Mouse (Mus musculus) c-Kit-negative CD71-positive TER-119-positive erythroid progenitor cells, embryonic 14.5 days (primary cell): ENCODE results near the gene Ptpro.

Source experiments
- DNase-seq: peaks from one replicate; pipeline ENCODE4 v3.0.0-alpha.2; 2013; ENCODE audit warnings: low read depth, low spot score

The Ptpro gene

DNA sequence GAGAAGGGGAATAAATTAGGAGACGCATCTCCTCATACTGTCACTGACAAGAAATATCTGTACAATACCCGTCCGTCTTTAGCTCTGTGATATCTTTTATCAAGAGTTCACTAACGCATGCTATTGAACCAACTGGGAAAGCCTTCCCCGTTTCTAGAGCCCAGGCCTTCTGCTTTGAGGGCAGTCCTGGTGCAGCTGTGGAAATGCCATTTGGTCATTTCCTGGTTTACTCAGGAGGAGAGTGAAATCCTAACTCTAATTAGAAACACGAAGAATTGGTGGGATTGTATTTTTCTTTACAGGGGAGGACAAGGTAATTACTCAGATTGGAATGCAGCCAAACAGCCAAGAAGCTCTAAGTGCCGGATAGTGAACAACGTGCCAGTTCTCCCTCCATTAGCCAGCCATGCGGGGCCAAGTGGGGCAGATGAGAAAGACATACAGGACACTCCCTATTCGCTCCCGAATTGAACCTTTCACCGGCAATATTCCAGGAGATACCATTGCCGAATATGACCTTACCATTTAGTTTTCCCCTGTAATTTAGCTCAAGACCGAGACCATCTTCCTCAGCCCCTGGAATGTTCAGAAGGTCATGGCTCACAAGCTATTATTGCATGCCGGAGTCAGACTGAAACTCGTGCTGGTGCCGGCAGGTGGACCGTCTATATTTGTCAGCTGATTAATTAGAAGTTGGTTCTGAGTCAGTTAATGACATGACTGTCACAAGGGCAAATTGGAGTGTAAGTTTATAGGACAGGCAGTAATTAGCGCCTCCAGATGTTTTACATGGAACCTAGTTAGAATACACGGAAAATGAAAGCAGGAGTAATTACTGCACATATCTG, 43.1 kb downstream of the Ptpro start:
- DNase-seq, result no peak

DNA sequence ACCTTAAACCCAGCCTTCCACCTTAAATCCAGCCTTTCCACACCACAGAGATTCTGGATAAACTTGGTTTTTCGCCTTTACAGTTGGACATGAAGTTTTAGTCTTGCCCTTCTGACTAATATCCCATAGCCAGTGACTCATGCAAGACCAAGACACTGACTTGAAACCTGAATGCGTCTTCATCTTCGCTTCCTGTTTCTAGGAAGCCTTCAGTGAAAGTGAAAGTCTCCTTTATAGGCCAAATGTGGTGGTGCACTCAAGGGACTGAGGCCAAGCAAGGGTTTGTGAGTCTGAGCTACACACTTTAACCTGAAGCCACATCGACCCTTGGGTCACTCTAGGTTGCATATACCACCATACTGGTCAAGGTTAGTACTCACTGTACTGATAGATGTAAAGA, 50.4 kb downstream of the Ptpro start:
- no peak for DNase-seq

DNA sequence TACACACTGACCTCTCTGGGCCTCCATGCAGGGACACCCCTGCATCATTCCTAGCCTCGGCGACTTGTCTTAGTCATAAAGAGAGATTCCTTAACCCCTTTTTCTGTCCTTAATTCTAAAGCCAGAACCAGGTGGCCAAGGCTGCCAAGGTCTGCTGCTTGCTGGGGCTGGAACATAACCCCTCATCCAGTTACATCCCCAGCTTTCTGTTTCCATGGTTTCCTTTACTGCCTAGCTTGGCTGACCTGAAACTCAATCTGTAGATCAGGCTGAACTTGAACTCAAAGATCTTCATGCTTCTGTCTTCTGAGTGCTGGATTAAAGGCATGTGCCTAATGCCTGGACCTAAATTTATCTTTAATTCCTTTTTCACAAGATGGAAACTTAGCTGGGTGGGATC, 51.7 kb downstream of the Ptpro start:
- DNase-seq, result no peak

DNA sequence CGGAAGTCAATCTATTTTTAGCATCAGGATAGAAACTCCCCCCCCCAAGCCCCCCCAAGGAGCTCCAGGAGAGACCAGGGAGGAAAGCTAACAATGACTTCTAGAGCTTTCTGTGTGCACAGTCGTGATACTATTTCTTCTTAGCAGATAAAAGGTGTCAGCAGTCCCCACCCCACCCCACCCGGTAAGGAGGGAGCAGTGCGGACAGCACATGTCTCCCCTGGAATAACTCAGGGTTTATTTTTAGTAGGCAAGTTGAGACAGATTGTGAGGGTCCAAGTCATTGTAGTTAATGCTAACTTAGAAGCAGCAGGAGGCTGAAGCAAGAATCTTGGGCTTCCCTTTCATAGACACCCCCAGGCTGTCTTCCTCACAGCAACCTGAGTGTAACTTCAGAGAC, 63.1 kb downstream of the Ptpro start:
- DNase-seq, result no peak

DNA sequence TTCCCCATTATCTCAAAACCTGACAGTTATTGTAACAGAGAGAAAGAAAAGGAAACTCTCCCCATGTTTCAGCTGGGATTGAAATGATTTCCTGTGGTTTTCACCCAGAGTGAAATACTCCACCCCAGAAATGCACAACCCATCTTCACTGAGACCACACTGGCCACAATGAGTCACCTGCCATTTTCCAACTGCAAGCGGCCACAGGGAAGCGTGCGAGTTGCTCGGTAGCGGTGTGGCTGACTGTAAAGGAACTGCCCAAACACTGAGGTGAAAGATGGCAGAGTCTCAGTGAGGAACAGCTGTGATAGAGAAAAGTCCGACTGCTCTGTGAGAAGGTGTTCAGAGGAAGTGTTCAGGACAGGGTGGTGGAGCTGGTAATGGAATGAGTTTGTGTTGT, 64.2 kb downstream of the Ptpro start:
- DNase-seq, result no peak

DNA sequence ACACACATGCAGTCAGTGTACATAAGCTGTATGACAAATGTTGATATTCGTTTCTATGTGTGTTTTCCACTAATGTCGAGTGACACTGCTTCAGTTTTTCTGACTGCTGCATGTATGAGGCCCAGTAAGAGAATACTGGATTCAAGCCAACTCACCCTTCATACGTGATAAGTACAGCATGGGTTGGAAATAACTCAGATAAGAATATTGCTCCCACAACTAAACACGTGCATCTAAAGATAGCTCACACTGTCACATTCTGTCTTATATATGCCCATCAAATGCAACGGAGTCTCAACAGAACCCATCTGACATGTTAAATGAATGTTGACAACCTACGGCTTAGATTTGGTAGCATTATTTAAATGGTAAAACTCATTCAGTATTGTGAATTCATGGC, 65.4 kb downstream of the Ptpro start:
- DNase-seq, result no peak

DNA sequence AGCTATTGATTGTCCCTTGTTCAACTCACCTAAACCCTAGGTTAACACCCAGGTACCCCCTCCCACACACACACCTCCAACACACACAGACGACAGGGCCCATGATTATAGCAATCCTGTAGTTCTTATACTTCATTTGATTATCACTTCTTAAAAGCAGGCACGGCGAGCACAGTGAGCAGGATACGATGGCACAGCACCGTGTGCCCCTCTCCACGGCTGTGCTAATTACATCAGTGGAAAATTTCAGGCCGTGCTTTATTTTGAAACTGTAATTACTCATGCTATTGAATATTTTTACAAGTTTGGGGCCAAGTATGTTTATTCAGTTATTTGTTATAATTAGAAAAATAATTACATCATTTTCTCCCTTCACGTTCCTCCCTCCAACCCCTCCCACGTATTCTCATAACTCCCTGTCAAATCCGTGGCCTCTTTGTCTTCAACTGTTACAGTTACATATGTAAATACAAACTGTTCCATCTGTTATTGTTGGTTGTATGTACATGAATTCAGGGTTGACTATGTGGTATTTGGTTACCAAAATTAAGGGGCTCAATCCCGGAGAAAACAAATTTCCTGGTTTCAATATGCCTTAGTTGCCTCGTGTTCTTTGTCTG, 66.2 kb downstream of the Ptpro start:
- no peak for DNase-seq

DNA sequence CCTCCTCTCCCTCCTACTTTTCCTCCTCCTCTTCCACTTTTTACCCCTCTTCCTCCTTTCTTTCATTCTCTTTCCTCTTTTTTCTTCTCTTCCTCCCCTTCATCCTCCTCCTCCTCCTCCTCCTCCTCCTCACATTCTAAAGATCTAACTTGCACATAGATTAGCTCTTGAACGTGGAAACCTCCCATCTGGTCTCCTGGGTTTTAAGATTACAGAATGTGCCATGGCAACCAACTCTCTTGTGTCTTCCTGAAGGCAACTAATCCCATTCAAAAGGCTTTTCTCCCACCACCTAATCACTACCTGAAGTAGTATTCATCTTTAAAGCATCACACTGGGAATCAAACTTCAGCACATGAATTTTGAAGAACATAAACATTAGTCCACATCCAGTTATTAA, 67.5 kb downstream of the Ptpro start:
- DNase-seq, result no peak

DNA sequence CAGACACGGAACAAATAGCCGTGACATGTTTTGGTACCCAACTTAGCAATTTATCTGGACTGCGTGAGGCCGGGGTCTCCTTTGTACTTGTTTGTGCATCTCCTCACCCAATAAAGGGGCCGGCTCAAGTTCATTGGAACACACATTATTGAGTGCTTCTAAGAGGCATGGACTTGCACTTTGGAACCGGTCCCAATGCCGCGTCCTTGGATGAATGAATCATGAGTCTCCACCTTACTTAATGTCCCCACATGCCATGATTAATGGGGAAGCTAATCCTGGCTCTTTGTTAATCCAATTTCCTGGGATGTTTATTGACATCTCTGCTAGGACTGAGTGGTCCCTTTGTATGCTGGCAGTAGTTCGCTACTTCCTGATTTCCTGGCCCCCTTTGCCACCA, 75.6 kb downstream of the Ptpro start:
- no peak for DNase-seq

DNA sequence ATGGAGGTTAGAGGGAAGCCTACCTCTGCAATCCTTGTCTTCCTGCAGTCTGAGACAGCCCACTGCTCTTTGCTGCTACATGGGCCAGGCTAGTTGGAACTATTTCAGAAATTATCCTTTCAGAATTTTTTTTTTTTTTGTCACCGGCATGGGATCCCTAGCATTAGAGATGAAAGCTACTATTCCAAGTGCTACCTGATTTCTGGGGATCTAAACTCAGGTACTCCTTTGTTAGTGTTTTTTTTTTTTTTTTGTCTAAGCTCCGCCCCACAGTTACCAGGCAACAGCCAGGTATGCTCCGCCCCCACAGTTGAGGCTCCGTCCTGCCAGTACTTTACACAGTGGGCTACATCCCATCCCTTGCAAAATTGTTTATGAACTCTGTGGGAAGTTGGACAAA, 76.1 kb downstream of the Ptpro start:
- no peak for DNase-seq

DNA sequence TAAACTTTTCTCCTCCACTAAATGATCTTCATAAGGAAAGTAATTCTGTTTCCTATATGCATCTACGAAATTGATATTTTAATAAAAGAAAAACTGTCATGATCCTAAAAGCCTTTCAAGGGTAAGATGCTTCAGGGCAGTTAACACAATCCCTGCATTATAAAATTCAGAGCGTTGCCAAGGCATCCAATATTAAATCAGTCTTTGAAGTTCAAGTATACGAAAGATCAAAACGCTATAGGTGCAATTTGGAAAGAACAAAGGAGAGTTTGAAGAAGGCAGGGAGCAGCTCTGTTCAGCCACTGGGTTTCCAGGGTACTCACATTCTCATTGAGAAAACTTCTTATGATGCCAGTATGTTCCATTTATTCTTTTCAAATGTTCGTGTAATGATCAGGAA, 78.7 kb downstream of the Ptpro start:
- no peak for DNase-seq

DNA sequence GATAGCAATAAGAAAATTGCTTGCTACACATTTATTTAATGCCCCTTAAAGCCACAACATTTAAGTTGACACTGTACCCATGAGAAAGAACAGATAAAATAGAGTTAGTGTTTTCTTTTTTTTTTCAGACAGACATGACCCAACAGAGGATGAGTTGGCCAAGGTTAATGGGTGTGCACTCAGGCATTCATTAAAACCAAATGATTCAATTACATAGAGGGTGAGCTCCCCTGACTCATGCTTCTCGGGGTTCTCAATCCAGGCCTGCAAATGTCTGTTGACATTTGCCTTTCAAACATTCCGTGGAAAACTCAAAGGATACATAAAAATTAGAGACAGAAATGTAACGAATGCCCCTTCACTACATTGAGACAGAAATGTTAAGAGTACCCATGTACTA, 79.7 kb downstream of the Ptpro start:
- DNase-seq, result no peak

DNA sequence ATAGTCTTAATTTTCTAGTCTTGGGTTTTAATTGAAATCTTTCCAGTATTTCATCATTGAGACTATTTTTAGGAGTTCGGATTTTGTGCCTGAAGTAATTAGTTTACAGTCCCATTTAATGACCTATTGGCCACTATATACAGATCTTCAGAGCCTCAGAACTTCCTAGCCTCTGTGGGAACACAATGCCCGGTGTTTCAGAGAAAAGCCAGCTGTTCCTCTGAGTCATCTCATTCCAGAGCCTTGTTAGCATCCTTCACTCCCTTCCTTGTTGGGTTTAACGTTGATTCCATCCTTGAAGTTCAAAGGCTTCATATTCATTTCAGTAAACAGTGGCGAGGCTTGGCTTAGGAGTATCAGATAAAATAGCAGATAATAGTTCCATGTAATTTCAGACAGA, 87.0 kb downstream of the Ptpro start:
- no peak for DNase-seq

DNA sequence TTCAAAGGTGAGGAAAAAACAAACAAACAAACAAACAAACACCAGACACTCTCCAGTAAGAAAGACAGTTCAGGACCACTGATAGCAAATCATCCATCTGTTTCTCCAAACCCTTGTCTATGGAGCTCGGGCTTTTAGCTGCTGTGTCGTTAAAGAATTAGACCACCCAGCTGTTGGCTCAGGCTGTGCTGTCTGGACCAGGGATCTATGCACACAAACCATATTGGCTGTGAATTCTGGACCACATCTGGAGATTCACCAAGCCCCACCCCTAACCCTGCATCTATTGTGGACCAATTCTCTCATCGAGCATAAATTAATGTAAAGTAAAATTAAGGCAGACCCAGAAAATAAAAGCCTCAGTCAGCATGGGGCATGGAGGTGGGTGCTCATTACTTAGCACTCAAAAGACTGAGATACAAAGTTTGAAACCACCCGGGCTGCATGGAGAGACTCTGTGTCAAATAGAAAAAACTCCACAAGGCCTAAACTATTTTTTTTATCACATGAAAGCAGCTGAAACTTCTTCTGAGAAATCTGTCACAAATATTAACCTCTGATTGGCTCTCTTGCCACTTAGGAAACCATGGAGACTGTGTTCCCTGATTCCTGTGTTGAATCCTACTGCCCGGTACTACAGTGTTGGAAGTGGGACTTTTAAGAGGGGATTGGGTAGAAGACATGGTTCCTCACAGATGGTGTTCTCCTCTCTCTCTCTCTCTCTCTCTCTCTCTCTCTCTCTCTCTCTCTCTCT, 91.7 kb downstream of the Ptpro start:
- DNase-seq, result no peak

DNA sequence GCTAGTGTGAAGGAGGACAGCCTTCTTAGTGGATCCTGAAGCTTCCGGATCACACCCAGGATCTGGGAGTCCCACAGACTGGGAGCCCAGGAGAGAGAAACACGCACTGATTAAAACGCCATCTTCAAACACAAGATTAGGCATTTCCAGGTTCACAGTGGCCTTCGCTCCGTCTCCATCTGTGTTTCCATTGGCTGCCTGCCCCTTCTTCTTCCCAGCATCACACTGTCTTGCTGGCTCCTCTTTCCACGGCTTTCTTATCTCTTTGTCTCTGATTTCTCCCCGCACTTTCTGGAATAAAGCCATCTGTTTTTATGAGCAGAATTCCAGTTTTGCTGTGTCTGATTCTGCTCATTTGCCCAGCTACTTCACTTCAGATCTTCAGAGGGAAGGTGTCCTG, 108.0 kb downstream of the Ptpro start:
- no peak for DNase-seq

DNA sequence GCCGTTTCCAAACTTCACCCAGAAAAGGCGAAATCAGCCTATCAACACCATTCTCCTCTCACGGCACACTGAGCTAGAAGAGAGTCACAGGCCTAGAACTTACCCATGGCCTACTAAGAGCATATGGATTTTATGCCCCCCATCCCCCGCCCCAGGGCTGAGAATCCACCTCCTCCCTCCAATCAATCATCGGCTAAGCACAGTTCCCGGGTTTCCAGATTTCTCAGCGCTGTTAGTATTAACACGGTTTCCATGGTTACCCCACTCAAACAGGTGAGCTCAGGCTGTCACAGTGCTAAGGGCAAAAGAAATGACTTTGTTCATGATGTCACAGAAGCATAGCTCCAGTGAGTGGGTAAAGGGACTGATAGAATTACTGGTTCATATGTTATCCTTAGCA, 110.1 kb downstream of the Ptpro start:
- DNase-seq, result no peak

DNA sequence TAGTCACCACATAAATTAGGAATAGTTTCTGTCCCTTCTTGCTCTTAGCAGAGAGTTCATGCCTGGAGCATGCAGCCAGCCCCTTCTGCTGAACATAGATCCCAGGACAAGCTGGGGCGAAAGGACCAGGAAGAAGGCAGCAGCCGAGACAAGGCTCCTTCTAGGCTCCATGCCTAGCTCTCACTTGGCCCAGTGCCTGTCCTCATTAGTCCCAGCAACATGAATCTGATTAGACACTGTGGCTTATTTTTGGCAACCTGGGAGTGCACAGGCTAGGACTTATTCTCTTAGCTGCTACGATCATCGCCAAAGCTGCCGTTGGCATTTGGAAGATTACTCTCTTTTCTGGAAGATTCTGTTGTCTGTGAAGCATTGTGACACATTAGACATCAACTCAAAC, 112.6 kb downstream of the Ptpro start:
- no peak for DNase-seq

DNA sequence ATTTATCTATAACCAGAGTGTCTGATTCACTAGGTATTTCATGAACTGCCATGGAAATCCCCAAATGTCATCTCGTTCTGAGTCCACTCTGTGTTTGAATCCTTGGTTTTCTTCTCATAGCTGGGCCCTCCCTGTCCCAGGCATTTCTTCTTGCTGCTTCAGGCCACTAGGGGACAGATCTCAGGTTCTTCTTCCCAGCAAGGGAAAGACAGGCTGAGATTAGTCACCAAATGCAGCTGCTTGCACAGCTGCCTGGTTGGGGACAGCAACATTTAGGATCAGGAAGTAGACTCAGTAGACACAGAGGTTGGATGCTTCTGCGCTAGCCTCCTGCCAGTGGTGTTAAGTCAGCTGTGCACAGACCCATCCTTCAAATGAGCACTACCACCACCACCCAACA, 113.5 kb downstream of the Ptpro start:
- no peak for DNase-seq

DNA sequence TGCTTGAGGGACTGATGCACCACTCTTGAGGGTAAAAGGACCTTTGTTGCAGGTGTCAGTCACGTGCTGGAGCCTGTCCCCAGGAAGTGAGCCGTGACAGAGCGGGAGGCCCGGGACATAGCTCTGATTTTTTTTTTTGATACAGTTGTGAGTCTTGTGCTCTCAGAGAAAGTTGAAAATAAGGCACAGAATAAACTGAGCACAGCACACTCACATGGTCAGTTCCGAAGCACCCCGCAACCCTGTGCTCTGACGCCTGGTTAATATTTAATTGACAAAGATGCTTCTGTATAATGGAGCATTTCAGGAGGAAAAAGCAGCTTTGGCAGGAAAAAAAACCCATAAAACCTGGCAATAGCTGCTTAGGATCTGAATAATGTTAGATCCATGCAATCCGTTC, 118.6 kb downstream of the Ptpro start:
- DNase-seq, result no peak

DNA sequence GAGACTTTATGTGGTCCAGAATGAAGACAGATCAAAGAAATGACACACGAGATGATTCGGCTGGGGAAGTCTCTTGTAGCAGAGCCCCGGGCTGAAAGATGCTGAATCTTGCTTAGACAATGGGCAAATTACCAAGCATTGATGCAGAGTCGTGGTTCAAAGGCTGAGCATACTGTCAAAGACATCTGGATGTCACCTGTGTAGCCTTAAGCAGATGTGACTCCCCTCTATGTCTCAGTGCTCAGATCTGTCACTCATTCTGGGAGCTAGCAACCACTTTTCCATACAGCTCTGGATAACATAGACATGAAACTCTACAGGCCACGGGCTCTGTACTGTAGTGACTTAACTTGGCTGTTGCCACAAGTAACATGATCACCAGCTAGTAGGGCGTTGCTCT, 119.3 kb downstream of the Ptpro start:
- no peak for DNase-seq

DNA sequence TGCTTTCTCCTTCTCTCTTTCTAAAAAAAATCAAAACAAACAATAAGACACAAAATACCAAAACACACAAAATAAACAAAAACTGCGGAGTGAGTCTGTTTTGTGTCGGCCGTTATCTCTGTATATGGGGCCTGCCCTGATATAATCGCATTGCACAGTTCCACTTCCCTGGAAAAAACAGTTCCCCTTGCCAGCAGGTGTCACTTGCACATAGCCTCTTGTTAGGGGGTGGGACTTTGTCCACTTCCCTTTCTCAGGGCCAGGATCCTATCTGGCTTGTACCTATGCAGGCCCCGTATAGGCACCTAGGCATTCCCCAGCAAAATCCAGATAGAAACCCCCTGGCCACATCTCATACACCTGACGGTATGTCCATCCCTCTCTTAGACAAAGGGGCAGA, 121.8 kb downstream of the Ptpro start:
- DNase-seq, result no peak

DNA sequence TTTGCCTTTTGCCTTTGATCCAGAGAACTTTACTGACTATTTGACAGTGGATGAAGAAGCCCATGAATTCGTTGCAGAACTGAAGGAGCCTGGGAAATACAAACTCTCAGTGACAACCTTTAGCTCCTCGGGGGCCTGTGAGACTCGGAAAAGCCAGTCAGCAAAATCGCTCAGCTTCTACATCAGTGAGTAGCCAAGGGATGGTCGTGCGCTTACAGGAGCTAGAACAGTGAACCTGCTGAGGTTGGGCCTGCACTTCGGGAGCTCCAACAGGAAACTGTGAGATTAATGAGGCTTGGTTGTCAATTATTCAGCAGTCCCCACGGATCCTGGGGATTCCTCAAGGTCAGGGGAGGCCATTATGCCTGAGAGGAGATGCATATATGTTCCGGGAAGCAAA, 130.4 kb downstream of the Ptpro start:
- no peak for DNase-seq

DNA sequence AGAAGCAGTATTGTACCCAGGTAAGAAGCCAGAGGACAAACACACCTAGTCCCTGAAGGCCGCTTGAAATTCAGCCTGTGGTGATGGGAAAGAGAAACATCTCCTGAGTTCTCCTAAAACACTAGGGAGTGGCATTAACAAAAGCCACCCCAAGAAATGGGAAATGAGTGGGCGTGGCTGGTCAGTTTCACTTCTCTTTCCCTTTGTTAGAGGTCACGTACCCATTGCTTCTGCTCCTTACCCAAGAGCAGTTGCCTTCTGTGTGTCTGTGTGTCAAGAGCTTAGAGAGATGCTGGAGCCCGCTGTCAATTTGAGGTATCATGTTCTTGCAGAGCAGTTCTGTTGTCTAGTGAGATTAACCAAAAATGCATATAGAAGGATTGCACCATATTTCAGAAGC, 134.2 kb downstream of the Ptpro start:
- no peak for DNase-seq
